Mouse (Mus musculus): ENCODE results near the gene Cdk14.

DNA sequence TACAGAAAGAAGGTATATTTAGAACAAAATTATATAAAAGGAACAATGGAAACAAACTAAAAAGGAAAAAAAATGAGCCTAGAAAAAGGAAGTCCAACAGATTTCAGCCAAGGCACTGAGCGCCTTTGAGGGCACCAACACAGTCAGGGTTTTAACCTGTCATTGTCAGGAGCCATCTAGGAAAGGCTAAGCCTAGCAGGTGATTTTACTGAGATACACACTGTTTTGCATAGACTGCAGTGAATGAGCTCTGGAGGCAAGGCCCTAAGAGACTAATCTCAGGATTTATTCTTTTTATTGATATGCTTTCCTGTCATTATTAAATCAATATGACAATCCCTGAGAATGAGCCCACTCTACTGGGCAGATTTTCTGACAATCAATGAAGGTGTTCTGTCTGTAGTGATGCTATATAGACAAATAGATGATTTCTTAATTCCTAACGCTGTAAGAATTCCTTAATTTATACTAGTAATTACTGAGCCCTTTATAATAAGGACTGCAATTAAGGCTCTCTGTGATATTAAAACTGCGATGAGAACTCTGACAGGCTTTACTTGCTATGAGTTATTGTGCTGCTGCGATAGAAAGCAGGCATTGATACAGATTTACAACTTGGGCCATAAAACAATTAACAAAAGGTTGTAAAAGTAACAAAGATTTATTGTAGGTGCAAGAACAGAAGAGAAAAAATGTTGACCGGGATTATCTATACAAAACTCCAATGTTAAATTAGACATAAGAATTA lies 303.2 kb downstream of the Cdk14 start:
- no peak for TF ChIP-seq CTCF (IDR thresholded peaks at IDR 0.05)
- TF ChIP-seq EP300 (IDR thresholded peaks at IDR 0.05) = no peak
